Mouse (Mus musculus) T-helper 1 cell (primary cell): Measurements from ENCODE around the gene Lmntd1.
"Not testable (repeated sequence)": the region's sequence is repeated elsewhere in the genome, so short reads cannot be mapped to it uniquely, and the experiment has no call there.

Experiments used
- in situ Hi-C: fragments of 300-600 bp; cut with MboI, MseI; formaldehyde crosslinking; loops from one replicate; pipeline ENCODE4 v1.15.1; 2025; ENCODE audit warnings: high pct_unique_total_duplicates

Lmntd1 gene

DNA sequence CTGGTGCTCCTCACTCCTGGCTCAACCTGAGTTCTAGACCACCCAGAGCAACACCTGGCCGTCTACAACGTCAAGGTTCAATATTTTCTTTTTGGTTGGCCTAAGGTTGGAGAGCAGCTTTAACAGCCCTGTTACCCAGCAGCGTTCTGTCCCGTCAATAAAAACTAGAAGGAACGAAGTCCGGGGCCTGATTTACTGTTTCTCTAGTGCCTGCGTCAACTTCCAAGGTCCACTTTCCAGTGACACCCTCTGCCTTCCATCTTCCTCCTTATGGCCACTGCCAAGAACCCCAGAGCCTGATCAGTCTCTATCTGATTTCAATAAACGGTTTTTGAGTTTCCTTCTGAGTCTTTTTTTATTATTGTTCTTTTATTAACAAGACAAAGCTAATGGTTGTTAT, 267.8 kb downstream of the Lmntd1 start:
- in situ Hi-C loops = loop anchor here (10.0 kb wide), 1 partner anchor 132 kb away; the partner anchor contains the start of genes Casc1 and Etfrf1

DNA sequence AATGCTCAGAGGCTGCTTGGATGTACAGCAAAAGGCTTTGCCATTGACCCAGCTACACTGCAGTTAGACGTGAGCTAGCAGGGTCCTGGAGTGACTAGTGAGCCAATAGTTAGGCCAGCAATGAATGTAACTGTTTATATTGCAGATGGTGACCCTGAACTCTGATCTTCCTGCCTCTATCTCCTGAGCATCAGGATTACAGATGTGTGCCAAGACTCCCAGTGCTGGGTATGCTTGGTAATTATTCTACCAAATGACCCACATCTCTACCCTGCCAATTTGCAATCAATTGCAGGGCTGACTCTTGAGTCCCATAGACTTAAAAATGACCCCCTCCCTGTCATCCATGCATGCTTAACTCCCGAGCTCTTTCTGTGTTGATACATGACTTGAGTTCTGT, 269.4 kb downstream of the Lmntd1 start:
- in situ Hi-C loops = loop anchor here (5.0 to 10.0 kb wide), 4 partner anchors 72 to 257 kb away; partner anchors contain the start of genes Casc1 and Etfrf1

DNA sequence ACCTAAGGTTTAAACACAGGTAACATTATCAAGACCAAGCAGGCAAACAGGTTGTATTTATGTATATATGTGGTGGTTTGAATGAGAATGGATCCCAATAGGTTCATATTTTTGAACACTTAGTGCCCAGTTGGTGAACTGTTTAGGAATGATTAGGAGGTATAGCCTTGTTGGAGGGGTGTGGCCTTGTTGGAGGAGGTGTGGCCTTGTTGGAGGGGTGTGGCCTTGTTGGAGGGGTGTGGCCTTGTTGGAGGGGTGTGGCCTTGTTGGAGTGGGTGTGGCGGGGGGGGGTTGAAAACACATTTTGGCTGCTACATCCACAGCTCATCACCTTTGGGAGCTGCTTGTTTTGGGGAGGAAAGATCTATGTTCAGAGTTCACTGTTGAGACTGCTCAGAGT, 270.7 kb downstream of the Lmntd1 start:
- in situ Hi-C loops = loop anchor here (5.0 to 10.0 kb wide), 4 partner anchors 71 to 256 kb away; partner anchors contain the start of genes Casc1 and Etfrf1

DNA sequence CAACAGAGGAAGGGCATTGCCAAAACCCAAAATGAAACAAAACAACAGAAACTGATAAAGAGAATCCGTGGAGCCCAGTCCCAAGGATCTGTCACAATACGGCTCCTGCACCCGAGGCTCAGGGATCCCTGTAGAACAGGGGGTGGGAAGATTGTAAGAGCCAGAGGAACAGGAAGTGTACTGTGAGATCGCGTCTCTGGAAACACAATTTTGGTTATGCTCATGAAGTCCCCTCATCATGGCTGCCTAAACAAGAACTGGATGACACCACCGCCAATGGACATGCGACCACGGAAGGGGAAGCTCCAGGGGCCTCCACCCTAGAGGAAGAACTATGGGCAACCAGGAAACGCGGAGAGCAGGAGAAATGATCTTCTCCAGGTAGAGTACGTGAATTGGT, 271.3 kb downstream of the Lmntd1 start:
- in situ Hi-C loops = loop anchor here (5.0 to 10.0 kb wide), 4 partner anchors 71 to 256 kb away; partner anchors contain the start of genes Casc1 and Etfrf1

DNA sequence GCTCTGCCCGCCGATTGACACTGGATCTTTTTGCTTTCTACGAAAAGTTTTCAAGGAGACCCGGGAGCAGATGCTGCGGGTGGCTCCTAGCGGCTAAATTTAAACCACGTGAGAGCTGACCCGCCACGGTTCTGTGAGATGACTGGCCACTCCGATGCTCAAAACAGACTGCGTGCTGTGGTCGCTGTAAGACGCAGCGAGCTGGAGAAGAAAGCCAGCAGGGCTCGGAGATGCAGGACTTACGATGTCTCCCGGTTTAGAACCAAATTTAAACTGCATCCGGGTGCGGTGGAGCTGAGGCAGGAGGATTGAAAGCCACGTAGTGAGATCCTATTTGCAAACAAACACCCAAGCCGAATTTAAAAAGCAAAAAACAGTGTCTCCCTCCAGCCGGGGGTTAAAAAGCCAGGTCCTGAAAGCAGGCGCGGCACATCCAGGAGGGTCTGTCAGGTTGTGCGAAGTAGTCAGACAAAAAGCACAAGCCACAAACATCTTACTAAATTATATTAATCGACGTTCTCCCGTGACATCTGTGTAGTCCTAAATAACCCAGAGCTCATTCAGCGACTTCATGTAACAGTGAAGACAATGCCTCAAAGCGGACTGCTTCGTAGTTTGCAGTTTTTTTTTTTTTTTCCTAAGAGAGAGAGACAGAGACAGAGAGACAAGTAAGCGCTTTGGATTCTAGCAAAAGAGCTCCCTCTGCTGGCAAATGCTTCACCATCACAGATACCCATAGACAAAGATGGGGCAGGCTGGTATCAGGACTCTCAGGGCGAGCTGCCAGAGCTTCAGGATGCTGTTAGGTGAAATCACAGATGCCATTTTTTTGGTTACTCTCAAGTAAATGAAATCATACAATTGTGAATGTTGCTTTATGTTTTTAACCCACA, 272.6 kb downstream of the Lmntd1 start:
- in situ Hi-C loops = loop anchor here (5.0 to 10.0 kb wide), 4 partner anchors 69 to 254 kb away; partner anchors contain the start of genes Casc1 and Etfrf1

DNA sequence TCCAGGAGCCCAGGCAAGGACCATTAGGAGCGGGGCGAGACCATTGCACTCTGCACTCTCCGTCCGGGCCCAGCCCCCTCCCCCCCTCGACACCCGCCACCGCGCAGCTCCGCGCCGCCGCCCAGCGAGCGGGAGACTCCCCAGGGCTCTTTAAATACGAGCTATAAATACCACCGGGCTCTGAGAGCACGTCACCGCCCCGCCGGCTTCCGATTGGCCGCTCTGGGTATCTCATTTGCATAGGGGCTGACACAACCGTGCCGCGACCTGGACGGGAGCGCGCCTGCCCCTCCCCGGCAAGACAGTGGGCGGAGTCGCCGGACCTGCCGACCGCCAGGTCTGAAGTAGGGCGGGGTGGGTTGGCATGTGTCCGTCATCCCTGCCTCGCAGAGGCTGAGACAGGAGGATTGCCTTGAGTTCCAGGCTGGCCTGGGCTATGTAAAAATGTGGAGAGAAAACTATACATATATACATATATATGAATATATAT, 273.4 kb downstream of the Lmntd1 start:
- in situ Hi-C loops = loop anchor here (5.0 to 10.0 kb wide), 4 partner anchors 68 to 253 kb away; partner anchors contain the start of genes Casc1 and Etfrf1

DNA sequence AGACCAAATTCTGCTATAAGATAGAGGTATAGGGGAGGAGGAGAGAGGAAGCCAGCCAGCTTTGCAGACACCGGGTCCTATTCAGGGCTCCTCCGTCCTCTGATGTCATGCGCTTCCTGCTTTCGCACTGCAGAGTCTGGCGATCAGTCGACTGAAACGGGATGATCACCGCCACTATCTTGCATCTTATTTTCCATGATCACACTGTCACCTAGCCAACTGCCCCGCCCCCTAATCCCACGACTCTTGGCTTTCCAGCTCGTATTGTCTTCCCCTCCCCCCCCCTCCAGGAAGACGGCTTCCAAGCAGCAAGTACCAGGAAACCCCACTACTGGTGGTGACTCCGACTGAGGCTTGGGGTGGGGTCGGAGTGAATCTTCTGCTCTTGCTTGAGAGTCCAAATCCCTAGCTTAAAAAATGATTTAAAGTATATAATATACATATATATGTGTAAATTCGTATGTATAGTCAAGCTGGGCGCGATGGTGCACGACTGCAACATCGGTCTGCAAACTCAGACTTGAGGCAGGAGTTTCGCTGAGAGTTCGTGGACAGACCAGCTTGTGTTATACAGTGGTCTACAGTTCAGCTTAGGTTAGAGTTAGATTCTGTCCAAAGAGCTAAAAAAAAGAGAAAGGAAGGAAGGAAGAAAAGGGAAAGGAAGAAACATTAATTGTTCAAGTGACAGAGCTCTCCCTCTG, 274.0 kb downstream of the Lmntd1 start:
- in situ Hi-C loops = loop anchor here (5.0 to 10.0 kb wide), 4 partner anchors 68 to 253 kb away; partner anchors contain the start of genes Casc1 and Etfrf1

DNA sequence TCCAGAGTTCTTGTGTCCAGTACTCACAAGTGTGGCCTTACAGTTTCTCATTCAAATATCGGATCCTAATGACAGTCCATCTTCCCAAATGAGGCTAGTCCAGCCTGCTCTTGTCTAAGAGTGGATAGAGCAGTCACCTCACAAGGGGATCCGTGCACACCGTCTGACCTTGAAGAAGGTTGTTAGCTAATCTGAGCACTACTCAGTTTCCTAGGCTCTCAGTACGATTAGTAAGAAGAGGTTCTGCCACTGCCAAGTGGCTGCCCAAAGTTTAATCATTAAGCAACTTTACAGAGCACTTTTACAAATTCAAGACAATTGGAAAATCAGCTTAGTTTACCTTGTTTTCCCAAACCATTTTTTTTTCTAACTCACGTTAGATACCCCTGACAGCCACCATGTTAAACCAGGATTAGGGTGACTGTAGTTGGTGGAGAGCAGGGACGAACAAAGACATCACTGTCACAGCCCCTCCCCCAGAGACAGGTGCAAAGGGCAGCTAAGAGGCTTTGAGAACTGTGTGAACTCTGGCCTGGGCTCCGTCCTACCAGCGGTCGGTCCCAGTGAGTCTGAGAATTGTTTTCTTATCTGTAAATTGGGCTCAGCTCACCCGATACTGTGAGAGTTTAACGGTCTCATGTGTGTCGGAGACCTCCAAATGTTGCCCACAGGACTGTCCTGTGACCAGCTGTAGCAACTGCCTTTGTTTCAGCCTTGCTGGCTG, 275.4 kb downstream of the Lmntd1 start:
- in situ Hi-C loops = no loop called here

DNA sequence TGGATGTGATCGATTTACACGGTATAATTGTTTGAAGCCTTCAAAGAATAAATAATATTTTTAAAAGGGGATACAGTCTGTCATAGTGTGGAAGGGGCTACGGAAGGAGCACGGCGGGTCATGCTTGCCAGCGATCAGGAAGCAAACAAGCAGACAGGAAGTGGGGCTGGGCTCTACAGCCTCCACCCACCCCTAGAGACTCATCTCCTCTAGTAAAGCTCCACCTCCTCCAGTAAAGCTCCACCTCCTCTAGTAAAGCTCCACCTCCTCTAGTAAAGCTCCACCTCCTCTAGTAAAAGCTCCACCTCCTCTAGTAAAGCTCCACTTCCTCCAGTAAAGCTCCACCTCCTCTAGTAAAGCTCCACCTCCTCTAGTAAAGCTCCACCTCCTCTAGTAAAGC, 276.6 kb downstream of the Lmntd1 start:
- in situ Hi-C loops = not testable (repeated sequence)

DNA sequence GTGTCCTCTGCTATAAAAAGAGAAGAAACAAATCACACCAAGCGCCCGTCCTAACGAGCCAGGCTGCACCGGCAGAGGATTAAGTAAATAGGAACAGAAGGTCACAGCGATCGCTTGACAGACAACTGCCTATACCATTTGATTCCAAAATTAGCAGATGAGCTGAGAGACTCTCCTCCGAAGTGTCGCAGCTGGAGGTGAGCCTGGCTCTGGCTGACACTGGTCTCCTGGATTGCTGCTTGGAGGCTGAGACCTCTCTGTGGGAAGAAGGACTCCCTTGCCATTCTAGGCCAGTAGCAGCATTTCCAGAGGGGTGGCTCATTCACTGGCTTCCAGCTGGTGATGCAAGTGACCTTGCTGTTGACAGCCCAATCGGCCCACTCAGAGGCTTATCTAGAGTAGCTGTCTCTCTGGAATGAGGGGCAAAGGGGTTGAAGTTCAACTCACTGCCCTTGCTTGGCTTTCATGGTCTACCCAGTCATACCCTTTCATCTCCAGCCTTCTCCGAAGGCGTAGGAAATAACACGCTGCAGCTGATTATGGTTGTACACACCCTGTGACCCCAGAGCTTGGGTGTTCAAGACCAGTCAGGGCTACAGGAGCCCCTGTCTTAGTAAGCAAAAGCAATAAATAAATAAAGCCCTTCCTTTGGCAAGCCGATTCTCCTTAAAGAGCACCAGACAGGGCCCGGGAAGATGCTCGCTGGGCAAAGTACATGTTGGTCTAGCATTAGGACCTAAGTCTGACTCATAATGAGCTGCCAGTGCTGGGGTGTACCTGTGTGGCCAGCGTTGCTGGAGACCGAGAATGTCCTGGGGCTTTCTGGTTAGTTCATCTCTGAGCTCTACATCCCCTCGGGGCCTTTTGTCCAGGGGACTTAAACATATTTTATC, 278.0 kb downstream of the Lmntd1 start:
- in situ Hi-C loops = no loop called here

DNA sequence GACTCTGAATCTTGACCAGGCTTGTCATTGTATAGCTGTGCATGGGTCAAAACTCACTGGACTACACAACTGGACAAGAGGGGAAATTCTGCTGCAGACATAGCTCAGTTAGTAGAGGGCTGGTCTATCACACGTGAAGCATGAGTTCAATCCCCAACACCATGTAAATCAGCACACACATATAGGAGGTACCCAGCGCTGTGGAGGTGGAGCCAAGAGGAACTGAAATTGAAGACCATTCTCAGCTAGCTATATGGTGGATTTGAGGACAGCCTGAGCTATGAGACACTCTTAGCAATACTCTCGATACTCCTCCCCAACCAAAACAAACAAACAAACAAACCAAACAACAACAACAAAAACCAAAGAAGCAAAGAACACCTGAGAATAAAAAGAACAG, 279.9 kb downstream of the Lmntd1 start:
- in situ Hi-C loops = no loop called here

DNA sequence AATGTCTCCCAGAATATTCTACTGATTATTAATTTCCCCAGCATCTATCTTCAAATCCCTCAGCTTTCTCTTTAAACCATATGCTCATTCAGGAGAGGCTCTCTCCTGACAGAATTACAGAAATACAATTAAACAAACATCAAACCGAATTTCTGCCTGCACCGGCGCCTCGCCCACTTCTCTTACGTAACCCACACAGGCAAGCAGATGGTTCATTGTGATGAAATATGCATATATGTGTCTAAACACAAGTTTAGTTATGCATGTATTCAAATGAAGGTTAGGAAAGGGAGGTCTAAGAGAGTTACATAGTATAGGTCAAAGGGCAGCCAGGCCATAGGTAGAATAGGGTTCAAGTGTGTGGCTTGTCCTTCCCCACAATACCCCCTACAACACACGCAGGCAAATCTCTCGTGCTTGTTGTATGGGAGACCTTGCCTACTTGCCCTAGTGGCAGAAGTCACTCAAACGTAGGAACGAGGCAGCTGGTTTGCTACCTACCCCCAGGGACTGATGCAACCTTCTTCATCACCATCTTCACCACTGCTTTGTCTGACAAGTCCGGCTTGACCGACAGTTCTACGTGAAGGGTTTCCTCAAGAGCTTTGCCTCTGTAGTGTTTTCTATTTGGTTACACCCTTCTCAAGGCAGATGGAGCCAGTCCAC, 287.8 kb downstream of the Lmntd1 start:
- in situ Hi-C loops = no loop called here

DNA sequence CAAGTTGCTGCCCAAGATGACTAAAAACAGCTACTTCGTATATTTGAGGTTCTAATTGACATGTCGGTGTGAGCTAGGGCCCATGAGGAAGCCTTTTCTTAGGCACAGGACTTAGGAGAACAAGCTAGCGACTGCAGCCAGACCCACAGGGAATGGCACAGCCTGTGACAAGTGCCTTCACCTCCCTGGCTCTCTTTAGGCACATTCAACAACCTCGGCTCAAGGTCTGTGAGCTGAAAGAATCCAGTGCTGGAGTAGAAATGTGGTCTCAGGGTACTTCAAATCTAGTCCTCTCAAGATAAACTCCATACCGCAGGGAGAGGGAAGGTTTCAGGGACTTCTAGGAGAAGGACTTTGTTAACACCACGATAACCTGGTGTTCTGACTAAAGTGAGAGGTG, 289.0 kb downstream of the Lmntd1 start:
- in situ Hi-C loops = no loop called here

DNA sequence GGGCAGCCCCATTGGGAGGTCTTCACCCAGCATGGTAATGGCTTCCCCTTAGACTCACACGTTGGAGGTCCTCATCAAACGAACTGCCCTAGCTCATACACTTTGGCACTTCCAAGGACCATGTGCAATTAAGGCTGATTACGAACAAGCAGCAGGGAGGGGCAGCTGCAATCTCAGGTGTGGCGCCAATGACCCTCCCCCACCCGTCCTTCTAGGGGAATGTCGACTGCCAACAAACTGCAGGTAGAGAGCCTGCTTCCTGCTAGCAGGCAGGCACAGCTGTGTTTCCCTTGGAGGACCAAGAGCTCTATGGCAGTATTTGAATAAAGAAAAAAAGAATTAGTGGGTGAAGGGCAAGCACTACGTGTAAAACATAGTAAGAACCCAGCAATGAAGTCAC, 289.6 kb downstream of the Lmntd1 start:
- in situ Hi-C loops = no loop called here

DNA sequence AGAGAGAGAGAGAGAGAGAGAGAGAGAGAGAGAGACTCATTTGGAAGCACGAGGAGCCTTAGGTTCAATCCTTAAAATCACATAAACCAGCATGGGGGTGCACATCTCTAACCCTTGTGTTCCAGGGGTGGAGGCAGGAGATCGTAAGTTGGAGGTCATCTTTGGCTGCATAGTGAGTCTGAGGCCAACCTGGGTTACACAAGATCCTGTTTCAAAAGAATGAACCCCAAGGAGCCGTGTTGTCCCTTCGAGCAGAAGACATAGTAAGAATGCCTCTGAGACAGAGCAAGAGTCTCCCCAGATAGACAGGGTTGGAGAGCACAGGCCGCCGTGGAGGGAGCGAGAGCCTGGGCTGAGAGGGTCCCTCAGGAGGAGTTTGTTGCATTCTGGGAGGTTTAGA, 291.9 kb downstream of the Lmntd1 start:
- in situ Hi-C loops = no loop called here

DNA sequence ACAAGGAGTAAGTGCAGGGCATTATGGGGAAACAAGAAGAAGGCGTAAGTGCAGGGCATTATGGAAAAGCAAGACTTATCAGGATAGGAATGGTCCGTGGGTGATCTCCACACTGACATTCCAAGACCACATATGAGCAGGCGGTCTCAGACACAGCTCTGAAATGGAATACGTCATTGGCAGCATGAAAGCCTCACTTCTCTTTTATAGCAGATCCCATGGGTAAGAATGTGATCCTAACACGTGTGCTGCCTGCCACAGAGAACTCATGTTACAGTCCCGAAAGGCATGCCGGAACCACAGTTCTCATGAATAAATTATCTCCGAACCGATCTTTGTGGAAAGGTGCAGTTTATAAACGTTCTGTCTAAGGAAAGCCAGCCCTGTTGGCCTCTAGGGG, 294.0 kb downstream of the Lmntd1 start:
- in situ Hi-C loops = no loop called here
